Mouse (Mus musculus) erythroblast, embryonic 14.5 days (primary cell): Measurements from ENCODE around the gene Tle3.

Source experiments
- GATA1 ChIP-seq: IDR thresholded peaks from 2 replicates; pipeline ENCODE4 v1.6.1; 2012; ENCODE audit warnings: low read length, inconsistent platforms, mixed read lengths
- TAL1 ChIP-seq: IDR thresholded peaks from 3 replicates; pipeline ENCODE4 v1.6.1; 2012; ENCODE audit warnings: low read length, inconsistent platforms, mixed read lengths

GRCm38 (mm10) chr9:61467436-61467835 lies 95.3 kb downstream of the Tle3 start:
- no peak for TF ChIP-seq GATA1
- TF ChIP-seq TAL1: no peak
